Mouse (Mus musculus): ENCODE measurements around the gene Paqr5. TPM values are rescaled to one million over a fixed set of nuclear protein-coding genes. Genes with fewer than 3 reads are reported as not detected.

The Paqr5 gene
- polyA plus RNA-seq, 1 experiment from 2014 or later, result 0.41 TPM

DNA sequence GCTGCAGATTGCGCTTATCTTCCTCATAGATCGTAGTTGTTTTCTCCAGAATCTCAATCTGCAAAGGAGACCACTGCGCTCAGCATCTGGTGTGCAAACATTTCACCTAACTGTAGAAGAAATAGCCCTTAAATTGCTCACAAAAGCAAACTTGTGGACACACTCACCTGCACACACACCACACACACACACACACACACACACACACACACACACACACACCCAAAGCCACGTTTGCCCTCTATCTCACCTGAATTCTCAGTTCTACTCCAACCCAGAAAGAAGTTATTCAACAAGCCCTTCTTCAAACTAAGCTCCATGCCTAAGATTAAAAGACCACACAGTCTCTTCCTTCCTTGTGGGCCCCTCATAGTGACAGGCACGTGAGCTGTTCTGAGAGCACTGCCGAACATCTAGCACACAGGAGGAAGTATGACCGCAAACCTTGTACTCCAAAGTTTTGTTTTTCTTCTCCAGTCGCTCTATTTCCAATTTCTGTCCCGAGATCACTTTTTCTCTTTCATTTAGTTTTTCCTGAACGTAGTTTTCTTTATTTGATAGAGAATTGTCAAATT, 101.5 kb downstream of the Paqr5 start:
- Histone ChIP-seq H3K27me3 (replicated peaks; ENCODE audit: control insufficient read depth, insufficient read depth, low read length) (no peaks in the 10 kb centered on the region), H3K4me3 (ENCODE audit: low read depth, low read length) (no peak overlapping the region), H3K9me3 (ENCODE audit: control insufficient read depth, low read length) (no peaks in the 10 kb centered on the region), H3K4me2 (no peak overlapping the region), H3K4me1 (replicated peaks; ENCODE audit: control insufficient read depth, insufficient read depth, low read length) (peaks cover 5% of the 10 kb centered on the region; the same call in 1 of the 2 replicates), H3K27ac (ENCODE audit: low read depth, low read length) (no peak overlapping the region), H3K36me3 (ENCODE audit: control insufficient read depth, insufficient read depth, low read length) (peaks cover 39% of the 10 kb centered on the region), H3K9ac (ENCODE audit: low read depth, low read length) (no peak overlapping the region)
- ATAC-seq (replicated peaks; ENCODE audit: low FRiP score) (no peak), DNase-seq (ENCODE audit: low spot score) (no peak)
- 66% methylated on average over 10 of the region's 10 CpGs for WGBS

- WGBS, result 50% methylated on average over 6 of the region's 6 CpGs
- H3K9ac ChIP-seq (ENCODE audit: low read depth, low read length), result 0 out of 2 replicates have a peak overlapping the region, but pooled peaks have one; percentile 14
- DNase-seq (ENCODE audit: low spot score), result no peak
- no peak overlapping the region; the same call in 1 of the 2 replicates for H3K27ac ChIP-seq (ENCODE audit: low read depth, low read length)
- H3K4me3 ChIP-seq (ENCODE audit: low read depth, low read length), result no peak overlapping the region
- H3K4me1 ChIP-seq (replicated peaks; ENCODE audit: control insufficient read depth, insufficient read depth, low read length), result peaks cover 12% of the 10 kb centered on the region; the same call in 1 of the 2 replicates
- peak; percentile 51; the same call in 1 of the 2 replicates for ATAC-seq (replicated peaks; ENCODE audit: low FRiP score)
- H3K9me3 ChIP-seq (ENCODE audit: control insufficient read depth, low read length), result no peaks in the 10 kb centered on the region
- H3K27me3 ChIP-seq (replicated peaks; ENCODE audit: control insufficient read depth, insufficient read depth, low read length), result no peaks in the 10 kb centered on the region
- peaks cover 36% of the 10 kb centered on the region for H3K36me3 ChIP-seq (ENCODE audit: control insufficient read depth, insufficient read depth, low read length)
- no peak overlapping the region; the same call in 1 of the 2 replicates for H3K4me2 ChIP-seq
These were observed 106.3 kb downstream of the Paqr5 start for GRCm38 (mm10) chr9:61920331-61920730.

- Histone ChIP-seq H3K9me3 (ENCODE audit: control insufficient read depth, low read length) (no peaks in the 10 kb centered on the region), H3K4me3 (ENCODE audit: low read depth, low read length) (no peak overlapping the region), H3K9ac (ENCODE audit: low read depth, low read length) (no peak overlapping the region), H3K27me3 (replicated peaks; ENCODE audit: control insufficient read depth, insufficient read depth, low read length) (no peaks in the 10 kb centered on the region), H3K27ac (ENCODE audit: low read depth, low read length) (no peak overlapping the region), H3K4me2 (no peak overlapping the region), H3K4me1 (replicated peaks; ENCODE audit: control insufficient read depth, insufficient read depth, low read length) (peaks cover 12% of the 10 kb centered on the region; the same call in 1 of the 2 replicates), H3K36me3 (ENCODE audit: control insufficient read depth, insufficient read depth, low read length) (peaks cover 34% of the 10 kb centered on the region)
- no peak for DNase-seq (ENCODE audit: low spot score)
- 89% methylated on average over 5 of the region's 5 CpGs for WGBS
- no peak for ATAC-seq (replicated peaks; ENCODE audit: low FRiP score)
These were observed 107.2 kb downstream of the Paqr5 start for GRCm38 (mm10) chr9:61919464-61919863.

DNA sequence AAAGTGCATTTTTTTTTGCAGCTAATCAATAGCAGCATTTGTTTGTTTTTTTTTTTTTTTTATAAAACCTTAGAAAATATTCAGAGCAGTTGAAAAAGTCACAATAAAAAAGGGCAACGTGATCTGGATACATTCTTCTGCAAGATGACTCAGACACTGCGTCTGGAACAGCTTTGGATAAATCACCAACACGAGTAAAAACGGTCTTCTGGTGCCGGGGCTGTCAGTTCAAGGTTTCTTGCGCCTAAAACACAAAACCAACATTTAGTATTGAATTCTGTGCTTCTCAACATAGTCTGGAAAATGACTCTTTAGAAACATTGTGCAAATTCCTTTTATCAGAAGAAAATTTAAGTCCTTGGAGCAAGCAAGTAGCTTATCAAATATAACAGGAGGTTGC, 109.2 kb downstream of the Paqr5 start:
- ATAC-seq (replicated peaks; ENCODE audit: low FRiP score) (no peak), DNase-seq (ENCODE audit: low spot score) (no peak)
- peaks cover 37% of the 10 kb centered on the region for H3K36me3 ChIP-seq (ENCODE audit: control insufficient read depth, insufficient read depth, low read length)
- H3K4me1 ChIP-seq (replicated peaks; ENCODE audit: control insufficient read depth, insufficient read depth, low read length), result peaks cover 16% of the 10 kb centered on the region
- H3K27me3 ChIP-seq (replicated peaks; ENCODE audit: control insufficient read depth, insufficient read depth, low read length), result no peaks in the 10 kb centered on the region
- H3K27ac ChIP-seq (ENCODE audit: low read depth, low read length), result no peak overlapping the region
- H3K9me3 ChIP-seq (ENCODE audit: control insufficient read depth, low read length), result no peaks in the 10 kb centered on the region
- 89% methylated on average over 6 of the region's 6 CpGs for WGBS
- no peak overlapping the region for H3K9ac ChIP-seq (ENCODE audit: low read depth, low read length)
- H3K4me3 ChIP-seq (ENCODE audit: low read depth, low read length), result no peak overlapping the region
- H3K4me2 ChIP-seq, result no peak overlapping the region

DNA sequence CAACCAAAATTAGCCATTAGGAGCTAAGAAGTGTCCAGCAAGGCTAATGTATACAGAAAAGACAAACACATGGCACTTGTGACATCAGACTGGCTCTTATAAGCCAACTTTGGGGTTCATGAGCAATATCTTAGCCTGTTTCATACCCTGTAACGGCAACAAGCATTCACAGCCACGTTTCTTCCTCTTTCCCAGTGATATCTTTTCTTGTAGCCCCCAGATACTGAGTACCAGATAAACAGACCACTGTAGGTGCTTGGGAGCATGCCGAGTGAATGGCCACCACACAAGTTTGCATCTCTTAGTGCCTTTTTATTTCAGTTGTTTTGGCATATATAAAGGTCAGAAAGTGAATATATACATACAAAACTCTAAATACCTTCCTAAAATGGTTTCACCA, 109.7 kb downstream of the Paqr5 start:
- WGBS, result 47% methylated on average over 3 of the region's 3 CpGs
- no peaks in the 10 kb centered on the region for H3K9me3 ChIP-seq (ENCODE audit: control insufficient read depth, low read length)
- peaks cover 20% of the 10 kb centered on the region for H3K4me1 ChIP-seq (replicated peaks; ENCODE audit: control insufficient read depth, insufficient read depth, low read length)
- H3K9ac ChIP-seq (ENCODE audit: low read depth, low read length), result no peak overlapping the region
- ATAC-seq (replicated peaks; ENCODE audit: low FRiP score), result no peak
- DNase-seq (ENCODE audit: low spot score), result no peak
- H3K4me2 ChIP-seq, result no peak overlapping the region
- H3K27ac ChIP-seq (ENCODE audit: low read depth, low read length), result no peak overlapping the region
- no peak overlapping the region for H3K4me3 ChIP-seq (ENCODE audit: low read depth, low read length)
- peaks cover 37% of the 10 kb centered on the region for H3K36me3 ChIP-seq (ENCODE audit: control insufficient read depth, insufficient read depth, low read length)
- H3K27me3 ChIP-seq (replicated peaks; ENCODE audit: control insufficient read depth, insufficient read depth, low read length), result no peaks in the 10 kb centered on the region

DNA sequence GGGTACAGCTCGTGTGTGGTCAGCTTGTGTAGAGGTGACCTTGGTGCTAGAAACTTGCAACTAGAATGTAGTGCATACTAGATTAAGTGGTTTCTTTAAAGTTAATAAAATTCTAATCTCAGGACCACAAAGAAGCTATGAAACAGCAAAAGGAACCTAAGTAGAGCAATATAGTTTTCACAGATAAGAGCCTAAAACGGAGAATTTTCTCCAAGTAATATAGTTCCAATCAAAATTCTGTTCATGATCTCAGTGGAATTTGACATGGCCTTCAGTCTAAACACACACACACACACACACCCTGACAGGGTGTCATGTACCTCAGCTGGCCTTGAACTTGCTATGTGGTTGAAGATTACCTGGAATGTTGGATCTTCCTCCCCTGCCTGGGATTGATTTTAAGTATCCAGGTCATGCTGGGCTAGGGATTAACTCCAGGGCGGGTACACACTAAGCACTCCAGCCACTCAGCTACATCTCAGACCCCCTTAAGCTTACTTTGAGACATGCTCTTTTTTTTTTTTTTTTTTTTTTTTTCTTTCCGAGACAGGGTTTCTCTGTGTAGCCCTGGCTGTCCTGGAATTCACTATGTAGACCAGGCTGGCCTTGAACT, 111.2 kb downstream of the Paqr5 start:
- no peaks in the 10 kb centered on the region for H3K9me3 ChIP-seq (ENCODE audit: control insufficient read depth, low read length)
- WGBS, result 56% methylated on average over 4 of the region's 4 CpGs
- peak overlapping the region; percentile 99 for H3K9ac ChIP-seq (ENCODE audit: low read depth, low read length)
- peak overlapping the region; percentile 96 for H3K4me3 ChIP-seq (ENCODE audit: low read depth, low read length)
- peaks cover 22% of the 10 kb centered on the region for H3K4me1 ChIP-seq (replicated peaks; ENCODE audit: control insufficient read depth, insufficient read depth, low read length)
- peak overlapping the region; percentile 98 for H3K4me2 ChIP-seq
- no peaks in the 10 kb centered on the region for H3K27me3 ChIP-seq (replicated peaks; ENCODE audit: control insufficient read depth, insufficient read depth, low read length)
- peak overlapping the region; percentile 100 for H3K27ac ChIP-seq (ENCODE audit: low read depth, low read length)
- H3K36me3 ChIP-seq (ENCODE audit: control insufficient read depth, insufficient read depth, low read length), result peaks cover 35% of the 10 kb centered on the region
- ATAC-seq (replicated peaks; ENCODE audit: low FRiP score) (no peak), DNase-seq (ENCODE audit: low spot score) (no peak)

DNA sequence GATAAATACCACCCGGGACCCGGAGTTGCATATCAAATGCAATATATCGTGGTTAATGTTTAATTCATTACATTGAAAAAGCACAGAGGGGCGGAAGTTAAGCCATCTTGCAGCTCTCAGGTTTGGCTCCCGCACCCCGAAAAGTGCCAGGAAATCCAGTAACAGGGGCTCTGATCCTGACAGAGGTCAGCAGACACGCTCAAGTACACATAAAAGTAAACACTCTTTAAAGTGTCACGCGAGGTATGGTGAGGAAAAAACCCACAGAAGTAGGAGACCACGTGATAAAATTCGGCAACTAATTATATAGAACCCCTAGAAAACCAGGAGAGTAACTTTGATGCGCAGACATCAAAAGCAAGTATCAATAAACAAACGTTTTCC, 111.7 kb downstream of the Paqr5 start:
- ATAC-seq (replicated peaks; ENCODE audit: low FRiP score) (no peak), DNase-seq (ENCODE audit: low spot score) (no peak)
- Histone ChIP-seq H3K9me3 (ENCODE audit: control insufficient read depth, low read length) (no peaks in the 10 kb centered on the region), H3K4me2 (peak overlapping the region; percentile 98), H3K36me3 (ENCODE audit: control insufficient read depth, insufficient read depth, low read length) (peaks cover 35% of the 10 kb centered on the region), H3K27ac (ENCODE audit: low read depth, low read length) (peak overlapping the region; percentile 100), H3K4me1 (replicated peaks; ENCODE audit: control insufficient read depth, insufficient read depth, low read length) (peaks cover 20% of the 10 kb centered on the region), H3K27me3 (replicated peaks; ENCODE audit: control insufficient read depth, insufficient read depth, low read length) (no peaks in the 10 kb centered on the region), H3K4me3 (ENCODE audit: low read depth, low read length) (peak overlapping the region; percentile 96), H3K9ac (ENCODE audit: low read depth, low read length) (peak overlapping the region; percentile 99)
- WGBS, result 4% methylated on average over 13 of the region's 13 CpGs

- Histone ChIP-seq H3K27me3 (replicated peaks; ENCODE audit: control insufficient read depth, insufficient read depth, low read length) (no peaks in the 10 kb centered on the region), H3K27ac (ENCODE audit: low read depth, low read length) (peak within 1 kb of the TSS; percentile 100), H3K9me3 (ENCODE audit: control insufficient read depth, low read length) (no peaks in the 10 kb centered on the region), H3K4me3 (ENCODE audit: low read depth, low read length) (peak within 1 kb of the TSS; percentile 96), H3K4me1 (replicated peaks; ENCODE audit: control insufficient read depth, insufficient read depth, low read length) (peaks cover 19% of the 10 kb centered on the region), H3K4me2 (peak within 1 kb of the TSS; percentile 98), H3K36me3 (ENCODE audit: control insufficient read depth, insufficient read depth, low read length) (peaks cover 33% of the 10 kb centered on the region), H3K9ac (ENCODE audit: low read depth, low read length) (peak within 1 kb of the TSS; percentile 99)
- peak; percentile 92 for DNase-seq (ENCODE audit: low spot score)
- WGBS, result under 1% methylated on average over 66 of the region's 70 CpGs
- ATAC-seq (replicated peaks; ENCODE audit: low FRiP score), result peak; percentile 89
These were observed 112.3 kb downstream of the Paqr5 start, which contains the start of gene Rplp1 for GRCm38 (mm10) chr9:61914203-61914916. Gene Rplp1, minus strand, starts transcription at chr9:61914542.

Data from liver, embryonic 11.5 days (tissue).